Mouse (Mus musculus): ENCODE data around the gene Map3k1. TPM values are rescaled to one million over a fixed set of nuclear protein-coding genes. Genes with fewer than 3 reads are reported as not detected.
"Not testable (repeated sequence)": the region's sequence is repeated elsewhere in the genome, so short reads cannot be mapped to it uniquely, and the experiment has no call there.

The Map3k1 gene
- polyA plus RNA-seq, 1 experiment from 2014 or later, result 19.3 TPM

GRCm38 (mm10) chr13:111725165-111726077, 83.4 kb downstream of the Map3k1 start:
- WGBS (ENCODE audit: insufficient replicate concordance), result under 1% methylated on average over 59 of the region's 65 CpGs
- H3K9ac ChIP-seq (ENCODE audit: low read depth, low read length), result peak overlapping the region; percentile 74

DNA sequence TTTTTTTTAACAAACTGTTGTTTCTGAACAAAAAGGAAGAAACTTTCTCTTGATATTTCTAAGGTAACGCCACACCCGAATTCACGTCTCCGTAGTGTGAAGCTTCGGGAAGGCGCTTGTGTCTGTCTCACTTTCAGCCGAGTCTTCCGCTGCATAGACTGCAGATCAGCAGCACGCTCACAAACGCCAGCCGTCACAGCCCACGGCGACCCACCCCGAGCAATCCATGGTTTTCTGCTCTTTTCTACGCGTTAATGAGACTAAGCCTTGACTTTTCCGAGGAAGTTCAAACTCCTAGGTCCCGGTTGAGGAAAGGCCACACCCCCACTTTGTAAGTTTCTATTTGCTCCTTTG, 84.0 kb downstream of the Map3k1 start:
- Histone ChIP-seq H3K27ac (ENCODE audit: low read depth, low read length) (peak overlapping the region; percentile 62), H3K4me3 (ENCODE audit: low read depth, low read length) (peak overlapping the region; percentile 66), H3K27me3 (ENCODE audit: control insufficient read depth, insufficient read depth, low read length) (no peaks in the 10 kb centered on the region), H3K4me2 (peak overlapping the region; percentile 82), H3K9ac (ENCODE audit: low read depth, low read length) (peak overlapping the region; percentile 74), H3K36me3 (ENCODE audit: control insufficient read depth, insufficient read depth, low read length) (no peaks in the 10 kb centered on the region), H3K4me1 (ENCODE audit: control insufficient read depth, insufficient read depth, low read length) (0 out of 2 replicates have a peak, but pooled peaks cover 2% of the 10 kb centered on the region), H3K9me3 (replicated peaks; ENCODE audit: control insufficient read depth, low read length) (peaks cover 4% of the 10 kb centered on the region)
- no peak; the same call in 1 of the 2 replicates for ATAC-seq (replicated peaks; ENCODE audit: insufficient number of reproducible peaks, low FRiP score, low TSS enrichment)
- under 1% methylated on average over 18 of the region's 18 CpGs for WGBS (ENCODE audit: insufficient replicate concordance)

More at GRCm38 (mm10) chr13:111725165-111726077, 83.4 kb downstream of the Map3k1 start:
- peak overlapping the region; percentile 66 for H3K4me3 ChIP-seq (ENCODE audit: low read depth, low read length)
- H3K27me3 ChIP-seq (ENCODE audit: control insufficient read depth, insufficient read depth, low read length), result no peaks in the 10 kb centered on the region
- ATAC-seq (replicated peaks; ENCODE audit: insufficient number of reproducible peaks, low FRiP score, low TSS enrichment), result peak; percentile 99
- peaks cover 4% of the 10 kb centered on the region for H3K9me3 ChIP-seq (replicated peaks; ENCODE audit: control insufficient read depth, low read length)
- H3K36me3 ChIP-seq (ENCODE audit: control insufficient read depth, insufficient read depth, low read length), result no peaks in the 10 kb centered on the region
- H3K4me1 ChIP-seq (ENCODE audit: control insufficient read depth, insufficient read depth, low read length), result 0 out of 2 replicates have a peak, but pooled peaks cover 2% of the 10 kb centered on the region
- H3K27ac ChIP-seq (ENCODE audit: low read depth, low read length), result peak overlapping the region; percentile 89
- peak overlapping the region; percentile 82 for H3K4me2 ChIP-seq

DNA sequence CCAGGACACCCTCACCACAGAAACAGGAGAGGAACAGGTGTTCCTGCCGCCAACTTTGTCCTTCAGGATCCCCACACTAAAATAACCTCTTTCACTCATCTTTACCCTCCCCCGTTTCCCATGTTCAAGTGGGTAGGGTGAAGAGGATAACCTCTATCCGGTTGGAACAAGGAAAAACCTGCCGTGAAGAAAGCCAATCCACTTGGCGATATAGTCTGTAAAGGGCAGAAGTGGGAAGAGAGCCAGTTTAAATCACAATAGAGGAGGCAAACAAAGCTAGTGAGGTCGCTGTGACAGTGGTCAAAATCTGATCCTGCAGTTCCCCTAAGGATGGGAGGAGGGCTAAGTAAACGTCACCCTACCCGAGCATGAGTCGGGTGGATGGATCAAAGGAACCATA, 89.1 kb downstream of the Map3k1 start:
- no peak overlapping the region for H3K9ac ChIP-seq (ENCODE audit: low read depth, low read length)
- H3K36me3 ChIP-seq (ENCODE audit: control insufficient read depth, insufficient read depth, low read length), result no peaks in the 10 kb centered on the region; the same call in 1 of the 2 replicates
- 66% methylated on average over 9 of the region's 9 CpGs for WGBS (ENCODE audit: insufficient replicate concordance)
- H3K4me1 ChIP-seq (ENCODE audit: control insufficient read depth, insufficient read depth, low read length), result no peaks in the 10 kb centered on the region
- no peak overlapping the region for H3K27ac ChIP-seq (ENCODE audit: low read depth, low read length)
- no peak overlapping the region for H3K4me3 ChIP-seq (ENCODE audit: low read depth, low read length)
- no peak overlapping the region for H3K4me2 ChIP-seq
- no peaks in the 10 kb centered on the region for H3K9me3 ChIP-seq (replicated peaks; ENCODE audit: control insufficient read depth, low read length)
- ATAC-seq (replicated peaks; ENCODE audit: insufficient number of reproducible peaks, low FRiP score, low TSS enrichment), result no peak
- H3K27me3 ChIP-seq (ENCODE audit: control insufficient read depth, insufficient read depth, low read length), result no peaks in the 10 kb centered on the region

GRCm38 (mm10) chr13:111710531-111710930, 98.3 kb downstream of the Map3k1 start:
- Histone ChIP-seq H3K9ac (ENCODE audit: low read depth, low read length) (no peak overlapping the region), H3K27me3 (ENCODE audit: control insufficient read depth, insufficient read depth, low read length) (no peaks in the 10 kb centered on the region), H3K4me3 (ENCODE audit: low read depth, low read length) (no peak overlapping the region), H3K4me2 (no peak overlapping the region), H3K36me3 (ENCODE audit: control insufficient read depth, insufficient read depth, low read length) (peaks cover 48% of the 10 kb centered on the region), H3K9me3 (replicated peaks; ENCODE audit: control insufficient read depth, low read length) (no peaks in the 10 kb centered on the region), H3K4me1 (ENCODE audit: control insufficient read depth, insufficient read depth, low read length) (no peaks in the 10 kb centered on the region), H3K27ac (ENCODE audit: low read depth, low read length) (no peak overlapping the region)
- no peak for ATAC-seq (replicated peaks; ENCODE audit: insufficient number of reproducible peaks, low FRiP score, low TSS enrichment)
- WGBS (ENCODE audit: insufficient replicate concordance), result 92% methylated on average over 4 of the region's 4 CpGs

DNA sequence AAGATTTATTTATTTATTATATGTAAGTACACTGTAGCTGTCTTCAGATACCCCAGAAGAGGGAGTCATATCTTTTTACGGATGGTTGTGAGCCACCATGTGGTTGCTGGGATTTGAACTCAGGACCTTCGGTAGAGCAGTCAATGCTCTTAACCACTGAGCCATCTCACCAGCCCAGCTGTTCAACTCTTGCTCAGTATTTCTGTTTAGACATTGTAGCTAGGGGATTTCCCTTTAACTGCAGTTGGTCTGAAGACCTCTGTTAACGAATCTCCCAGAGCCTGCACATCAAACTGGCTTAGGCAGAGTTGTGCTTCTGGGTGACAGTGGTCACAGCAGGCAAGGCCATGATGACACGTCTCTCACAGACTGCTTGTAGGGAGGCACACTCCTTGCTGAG, 104.8 kb downstream of the Map3k1 start:
- not testable (repeated sequence) for H3K27me3 ChIP-seq (ENCODE audit: control insufficient read depth, insufficient read depth, low read length); H3K27ac ChIP-seq (ENCODE audit: low read depth, low read length); ATAC-seq (replicated peaks; ENCODE audit: insufficient number of reproducible peaks, low FRiP score, low TSS enrichment); H3K4me2 ChIP-seq; H3K9me3 ChIP-seq (replicated peaks; ENCODE audit: control insufficient read depth, low read length); H3K4me1 ChIP-seq (ENCODE audit: control insufficient read depth, insufficient read depth, low read length); H3K4me3 ChIP-seq (ENCODE audit: low read depth, low read length); H3K9ac ChIP-seq (ENCODE audit: low read depth, low read length)
- peaks cover 40% of the 10 kb centered on the region for H3K36me3 ChIP-seq (ENCODE audit: control insufficient read depth, insufficient read depth, low read length)
- WGBS (ENCODE audit: insufficient replicate concordance), result 88% methylated on average over 4 of the region's 4 CpGs

DNA sequence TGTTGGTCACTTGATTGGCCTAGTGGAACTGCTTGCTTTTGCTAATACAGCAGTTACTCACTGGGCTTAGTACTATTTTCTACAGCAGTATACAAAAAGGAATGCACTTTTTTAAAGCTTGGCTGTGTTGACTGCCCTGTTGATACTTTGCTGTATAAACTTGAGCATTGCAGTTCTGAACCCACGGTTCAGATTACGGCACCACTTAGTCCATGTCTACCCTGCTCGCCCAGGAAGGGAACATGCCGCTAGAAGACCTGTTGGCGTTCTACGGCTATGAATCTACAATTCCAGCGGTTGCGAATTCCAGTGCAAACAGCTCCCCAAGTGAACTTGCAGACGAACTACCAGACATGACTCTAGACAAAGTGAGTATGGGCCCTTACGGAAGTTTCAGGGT, 105.4 kb downstream of the Map3k1 start:
- WGBS (ENCODE audit: insufficient replicate concordance), result 92% methylated on average over 10 of the region's 10 CpGs
- ATAC-seq (replicated peaks; ENCODE audit: insufficient number of reproducible peaks, low FRiP score, low TSS enrichment), result no peak
- H3K36me3 ChIP-seq (ENCODE audit: control insufficient read depth, insufficient read depth, low read length), result peaks cover 39% of the 10 kb centered on the region
- H3K9ac ChIP-seq (ENCODE audit: low read depth, low read length), result no peak overlapping the region
- no peaks in the 10 kb centered on the region for H3K9me3 ChIP-seq (replicated peaks; ENCODE audit: control insufficient read depth, low read length)
- H3K27ac ChIP-seq (ENCODE audit: low read depth, low read length), result no peak overlapping the region
- no peak overlapping the region for H3K4me2 ChIP-seq
- no peaks in the 10 kb centered on the region for H3K27me3 ChIP-seq (ENCODE audit: control insufficient read depth, insufficient read depth, low read length)
- H3K4me1 ChIP-seq (ENCODE audit: control insufficient read depth, insufficient read depth, low read length), result no peaks in the 10 kb centered on the region
- no peak overlapping the region for H3K4me3 ChIP-seq (ENCODE audit: low read depth, low read length)

Other genes starting within 250 kb of the Map3k1 start
- not detected in 2 replicates for gene Gm10198, start 216.2 kb downstream of the Map3k1 start, polyA plus RNA-seq (2014; fragmentation: Nextera tagmentation; extraction: Ambion mirVana)
- 16.3 and 16.8 TPM in 2 replicates for gene Mier3, start 128.0 kb downstream of the Map3k1 start, polyA plus RNA-seq (2014; fragmentation: Nextera tagmentation; extraction: Ambion mirVana)